Mouse (Mus musculus) cerebellum, adult 2 months (tissue): ENCODE data around the gene March9. TPM values are rescaled to one million over a fixed set of nuclear protein-coding genes. Genes with fewer than 3 reads are reported as not detected.
A peak's percentile ranks its signal among the peaks of the same experiment; 100 is the strongest.

Source experiments
- DNase-seq, 2 experiments: peaks; one replicate each; pipeline ENCODE4 v3.0.0; 2021
- H3K27ac ChIP-seq: fragments of 200-500 bp; 2 replicates; pipeline ENCODE4 v1.5.1; 2012; ENCODE audit warnings: low read length, control low read depth, inconsistent platforms; ENCODE audit not compliant: insufficient read depth
- H3K27me3 ChIP-seq: fragments of 200-500 bp; 2 replicates; pipeline ENCODE4 v1.6.1; 2012; ENCODE audit warnings: inconsistent platforms, mild to moderate bottlenecking, low read length, moderate library complexity; ENCODE audit not compliant: control insufficient read depth, insufficient read depth
- H3K4me1 ChIP-seq: fragments of 200-500 bp; 2 replicates; pipeline ENCODE4 v1.6.1; 2011; ENCODE audit warnings: low read length; ENCODE audit not compliant: control insufficient read depth, insufficient read depth
- H3K4me3 ChIP-seq: fragments of 200-500 bp; replicated peaks from 2 replicates; pipeline ENCODE3; 2011; ENCODE audit warnings: mild to moderate bottlenecking, low read depth, low read length, control low read depth; ENCODE audit not compliant: insufficient read depth
- CTCF ChIP-seq: fragments of 200-500 bp; IDR thresholded peaks from 2 replicates; pipeline ENCODE4 v1.5.1; 2011; ENCODE audit warnings: low read depth, mild to moderate bottlenecking, control low read depth, low read length, moderate library complexity, borderline replicate concordance; ENCODE audit not compliant: insufficient read depth
- POLR2A ChIP-seq: fragments of 200-500 bp; IDR thresholded peaks from 2 replicates; pipeline ENCODE4 v1.6.1; 2011; ENCODE audit warnings: low read length, control low read depth, borderline replicate concordance; ENCODE audit not compliant: insufficient read depth
- WGBS: fragments of 180-500 bp; shearing (Covaris S2); methylation state at CpG from one replicate; pipeline ENCODE4 v1.1.7; 2018; 5-methylcytosine and 5-hydroxymethylcytosine counted together
- polyA plus RNA-seq: library from polyadenylated mRNA; depleted of rRNA; stranded (reverse); fragments of >200 nt; gene quantifications from 2 replicates; pipeline ENCODE4 v1.2.3, GENCODE M21; 2012; rRNA removed

Gene March9
- polyA plus RNA-seq, 1 experiment = 11.8 TPM

- TF ChIP-seq POLR2A (peak; percentile 78), CTCF (peak; percentile 97)
- H3K4me1 ChIP-seq = no peaks in the 10 kb centered on the region
- no peaks in the 10 kb centered on the region for H3K27me3 ChIP-seq
- 5% methylated on average over 56 of the region's 56 CpGs for WGBS
- H3K27ac ChIP-seq = no peak within 1 kb of the TSS
- peak within 1 kb of the TSS; percentile 75 for H3K4me3 ChIP-seq
- peak; percentile 91 to 94 for DNase-seq
Measured at GRCm38 (mm10) chr10:127030336-127031296, 29.4 kb downstream of the March9 start, which contains the start of gene Tsfm. Gene Tsfm (minus strand): TSS chr10:127030840.

GRCm38 (mm10) chr10:127018422-127018821, 41.6 kb downstream of the March9 start:
- no peak overlapping the region for H3K4me3 ChIP-seq
- 67% methylated on average over 16 of the region's 16 CpGs for WGBS
- no peak for TF ChIP-seq CTCF
- no peak for TF ChIP-seq POLR2A
- H3K27ac ChIP-seq = no peak overlapping the region
- DNase-seq = no peak
- H3K4me1 ChIP-seq = no peaks in the 10 kb centered on the region
- H3K27me3 ChIP-seq = no peaks in the 10 kb centered on the region

GRCm38 (mm10) chr10:127017071-127017470, 42.9 kb downstream of the March9 start:
- Histone ChIP-seq H3K4me1 (no peaks in the 10 kb centered on the region), H3K27ac (no peak overlapping the region), H3K27me3 (no peaks in the 10 kb centered on the region), H3K4me3 (no peak overlapping the region)
- no peak for TF ChIP-seq POLR2A
- 14% methylated on average over 2 of the region's 2 CpGs for WGBS
- no peak for DNase-seq

GRCm38 (mm10) chr10:127016488-127016887, 43.5 kb downstream of the March9 start:
- no peaks in the 10 kb centered on the region for H3K27me3 ChIP-seq
- WGBS = 60% methylated on average over 5 of the region's 5 CpGs
- no peak for TF ChIP-seq POLR2A
- TF ChIP-seq CTCF = no peak
- no peaks in the 10 kb centered on the region for H3K4me1 ChIP-seq
- no peak overlapping the region for H3K27ac ChIP-seq
- no peak for DNase-seq
- no peak overlapping the region for H3K4me3 ChIP-seq

Other genes with a start within 250 kb of the March9 start
- 10.2 and 10.4 TPM in 2 replicates for gene Atp23, start 158.8 kb downstream of the March9 start, polyA plus RNA-seq
- gene Ctdsp2, start 81.5 kb downstream of the March9 start, polyA plus RNA-seq = 96.2 and 101 TPM in 2 replicates
- gene Avil, start 59.5 kb downstream of the March9 start, polyA plus RNA-seq = 0.33 and 0.54 TPM in 2 replicates
- gene Tsfm, start 29.3 kb downstream of the March9 start, polyA plus RNA-seq = 45.2 and 45.4 TPM in 2 replicates
- gene Mettl1, start 18.8 kb downstream of the March9 start, polyA plus RNA-seq = 10.7 and 11.8 TPM in 2 replicates
- 0.13 TPM in 2 replicates for gene Eef1akmt3, start 18.7 kb downstream of the March9 start, polyA plus RNA-seq
- 0.19 and 0.29 TPM in 2 replicates for gene Cyp27b1, start 11.9 kb downstream of the March9 start, polyA plus RNA-seq
- gene Cdk4, start 3.4 kb upstream of the March9 start, polyA plus RNA-seq = 141 and 143 TPM in 2 replicates
- gene Tspan31, start 10.1 kb upstream of the March9 start, polyA plus RNA-seq = 81.6 and 84.6 TPM in 2 replicates
- gene Agap2, start 15.1 kb upstream of the March9 start, polyA plus RNA-seq = 99.5 and 109 TPM in 2 replicates
- gene Os9, start 60.9 kb upstream of the March9 start, polyA plus RNA-seq = 98.9 and 100 TPM in 2 replicates
- gene B4galnt1, start 105.0 kb upstream of the March9 start, polyA plus RNA-seq = 81.9 and 83.6 TPM in 2 replicates
- 3.1 and 3.3 TPM in 2 replicates for gene Slc26a10, start 120.5 kb upstream of the March9 start, polyA plus RNA-seq
- gene Arhgef25, start 129.9 kb upstream of the March9 start, polyA plus RNA-seq = 105 and 117 TPM in 2 replicates
- gene Dtx3, start 135.5 kb upstream of the March9 start, polyA plus RNA-seq = 321 and 339 TPM in 2 replicates
- gene Pip4k2c, start 151.4 kb upstream of the March9 start, polyA plus RNA-seq = 58.8 and 64.1 TPM in 2 replicates
- gene Kif5a, start 203.2 kb upstream of the March9 start, polyA plus RNA-seq = 377 and 378 TPM in 2 replicates
- gene Dctn2, start 206.2 kb upstream of the March9 start, polyA plus RNA-seq = 322 and 328 TPM in 2 replicates
- gene Mbd6, start 228.8 kb upstream of the March9 start, polyA plus RNA-seq = 47.8 and 51.8 TPM in 2 replicates